9 mouse cellular contexts compared by ENCODE assay signal in the genomic region with DNA sequence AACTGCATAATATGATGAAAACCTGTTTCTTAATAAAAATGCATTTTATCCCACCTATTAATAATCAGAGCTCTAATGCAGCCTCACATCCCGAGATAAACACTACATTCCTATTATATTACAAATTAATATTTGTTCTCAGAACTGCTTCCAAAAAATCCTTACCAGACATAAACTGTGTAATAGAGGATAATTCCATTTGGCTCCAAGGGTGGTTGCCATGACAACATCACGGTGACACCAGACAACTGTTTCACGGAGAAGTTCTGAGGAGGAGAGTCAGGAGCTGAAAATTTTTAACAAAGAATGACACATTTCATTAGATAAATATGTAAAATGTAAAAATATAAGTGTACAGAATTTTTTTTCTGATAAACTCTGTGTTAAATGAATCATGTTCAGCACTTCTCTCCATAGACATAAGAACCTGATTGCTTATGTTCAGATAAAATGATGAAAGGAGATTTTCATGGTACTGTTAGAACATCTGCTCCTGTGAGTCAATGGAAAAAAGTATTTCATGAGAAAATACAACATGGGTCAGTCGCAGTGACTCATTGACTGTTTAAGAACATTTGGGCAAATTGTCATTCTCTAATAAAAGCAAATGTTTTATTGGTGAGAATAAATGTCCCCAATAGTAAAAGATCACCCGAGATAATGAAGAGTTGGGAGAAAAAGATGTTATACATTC. TPM values are rescaled to one million over a fixed set of nuclear protein-coding genes. Genes with fewer than 3 reads are reported as not detected.
A peak's percentile ranks its signal among the peaks of the same experiment; 100 is the strongest.
DNase-seq lines count a peak whose midpoint lies in the region; ATAC-seq lines count a peak whose summit lies in the region.
"Had no signal": no experiment of that assay in that cellular context is flagged by ENCODE, and none has a peak within 500 bp of the region (broad histone marks: within the 10 kb centered on the region; RNA-seq: fewer than 3 reads in every experiment).

No protein-coding gene starts in this region.

- peak; percentile 9 to 64 for DNase-seq in frontal cortex, adult 2 months (ENCODE audit: extremely low spot score in 1 of 2, low spot score in 1 of 2)
- DNase-seq in MN1 (ENCODE audit: low spot score), result peak; percentile 23
- DNase-seq in forebrain, embryonic 14.5 days (ENCODE audit: low spot score), result peak; percentile 84
- peak; percentile 26 to 43 for DNase-seq in left cerebral cortex, postnatal 25 days (ENCODE audit: low spot score in 2 of 2)
- peak; percentile 61 to 73 for DNase-seq in right cerebral cortex, postnatal 10 days (ENCODE audit: low spot score in 2 of 2)
- no peak for DNase-seq in ovary, adult 18-20 months (ENCODE audit: low spot score)
- no peak for DNase-seq in cerebellum, adult 8-10 months

- no peak overlapping the region for H3K4me3 ChIP-seq in forebrain, embryonic 14.5 days (ENCODE audit: low read depth, low read length)
- H3K4me3 ChIP-seq: neural tube, embryonic 13.5 days had no signal

- intact Hi-C loops in left cerebral cortex, postnatal 25 days (cut with DNase I), result no loop called here

- WGBS in forebrain, embryonic 14.5 days, result 54% methylated on average over 5 of the region's 5 CpGs

- no peaks in the 10 kb centered on the region for H3K9me3 ChIP-seq in forebrain, embryonic 14.5 days (replicated peaks; ENCODE audit: control insufficient read depth, low read length)
- H3K9me3 ChIP-seq: neural tube, embryonic 13.5 days had no signal

- H3K4me1 ChIP-seq in forebrain, embryonic 14.5 days (ENCODE audit: control insufficient read depth, insufficient read depth, low read length), result no peaks in the 10 kb centered on the region
- H3K4me1 ChIP-seq: neural tube, embryonic 13.5 days had no signal

- H3K4me2 ChIP-seq in forebrain, embryonic 14.5 days (ENCODE audit: low read length), result no peak overlapping the region
- H3K4me2 ChIP-seq: neural tube, embryonic 13.5 days had no signal

- H3K27me3 ChIP-seq in forebrain, embryonic 14.5 days (replicated peaks; ENCODE audit: control insufficient read depth, insufficient read depth, low read length), result no peaks in the 10 kb centered on the region
- H3K27me3 ChIP-seq: neural tube, embryonic 13.5 days had no signal

- no peak overlapping the region for H3K27ac ChIP-seq in forebrain, embryonic 14.5 days (ENCODE audit: low read depth, low read length)
- H3K27ac ChIP-seq: neural tube, embryonic 13.5 days had no signal

- no peak overlapping the region for H3K9ac ChIP-seq in forebrain, embryonic 14.5 days (ENCODE audit: low read length)
- H3K9ac ChIP-seq: neural tube, embryonic 13.5 days had no signal

- H3K36me3 ChIP-seq in forebrain, embryonic 14.5 days (ENCODE audit: control insufficient read depth, insufficient read depth, low read length), result no peaks in the 10 kb centered on the region
- H3K36me3 ChIP-seq: neural tube, embryonic 13.5 days had no signal

- ATAC-seq in frontal cortex, adult (ENCODE audit: low TSS enrichment), result no peak
- peak; percentile 83 for ATAC-seq in forebrain, embryonic 14.5 days

RNA-seq across cellular contexts. Expression of gene Ptprq, which starts 57.3 kb away (rescaled TPM):
- polyA plus RNA-seq in frontal cortex, adult 2 months (2012; rRNA removed), result 0.02 and 0.04 TPM in 2 replicates
- polyA plus RNA-seq in forebrain, embryonic 14.5 days (2014; fragmentation: Nextera tagmentation; extraction: Ambion mirVana), result 0.04 and 0.10 TPM in 2 replicates
- under 1 TPM in 1 of 2 experiments, not detected in 1; 0.14 TPM for total RNA-seq in left cerebral cortex, postnatal 25 days (2021)

Comparison
In these comparisons a context has a peak if more than half of its experiments do, and no peak if none do; other contexts are left out.
1. DNase-seq: peak in frontal cortex, adult 2 months (2 of 2), MN1 (single experiment), forebrain, embryonic 14.5 days (single experiment), left cerebral cortex, postnatal 25 days (2 of 2) and right cerebral cortex, postnatal 10 days (2 of 2); none in ovary, adult 18-20 months (single experiment) and cerebellum, adult 8-10 months (single experiment).